Mouse (Mus musculus): ENCODE measurements around the gene Qser1.

- TF ChIP-seq CTCF (IDR thresholded peaks at IDR 0.05) (no peak), EP300 (IDR thresholded peaks at IDR 0.05) (no peak)
Observed at GRCm38 (mm10) chr2:104859060-104859459, 42.5 kb upstream of the Qser1 start.
